Mouse (Mus musculus) thymus, postnatal 4 days (tissue): ENCODE results near the gene Oasl2.
"Not testable (repeated sequence)": the region's sequence is repeated elsewhere in the genome, so short reads cannot be mapped to it uniquely, and the experiment has no call there.

Source experiments
- DNase-seq: peaks from one replicate; pipeline ENCODE4 v3.0.0; 2021

Gene Oasl2

DNA sequence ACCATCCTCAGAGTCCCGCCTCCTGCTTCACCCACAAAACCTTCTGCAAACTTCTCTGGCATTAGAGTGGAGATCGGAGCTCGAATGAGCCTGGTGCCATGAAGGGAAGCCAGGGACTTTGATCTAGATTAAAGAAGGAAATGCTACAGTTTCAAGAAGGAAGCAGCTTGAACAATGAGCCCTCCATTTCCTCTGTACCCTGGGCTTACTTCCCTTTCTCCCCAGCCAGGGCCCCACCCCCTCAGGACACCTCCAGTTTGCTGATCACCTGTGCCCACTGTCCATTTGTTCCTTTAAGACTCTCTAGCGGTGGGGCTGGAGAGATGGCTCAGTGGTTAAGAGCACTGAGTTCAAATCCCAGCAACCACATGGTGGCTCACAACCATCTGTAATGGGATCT is 20.0 kb downstream of the Oasl2 start:
- no peak for DNase-seq

GRCm38 (mm10) chr5:114917357-114917756 is 20.6 kb downstream of the Oasl2 start:
- DNase-seq = not testable (repeated sequence)

GRCm38 (mm10) chr5:114921551-114922365 is 25.0 kb downstream of the Oasl2 start:
- DNase-seq = peak; percentile 71

DNA sequence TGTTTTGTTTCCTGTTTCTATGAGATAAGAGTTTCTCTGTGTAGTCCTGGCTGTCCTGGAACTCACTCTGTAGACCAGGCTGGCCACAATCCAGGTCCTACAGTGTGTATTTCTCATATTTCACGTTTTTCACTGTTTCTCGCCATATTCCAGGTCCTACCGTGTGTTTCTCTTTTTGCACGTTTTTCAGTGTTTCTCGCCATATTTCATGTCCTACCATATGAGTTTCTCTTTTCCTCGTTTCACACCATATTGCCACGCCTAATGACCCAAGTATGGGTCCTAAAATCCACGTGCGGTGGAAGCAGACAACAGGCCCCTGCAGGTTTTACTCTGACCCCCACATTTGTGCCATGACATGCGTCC is 25.6 kb downstream of the Oasl2 start:
- no peak for DNase-seq

- DNase-seq = peak; percentile 44
These were observed 26.3 kb downstream of the Oasl2 start, which contains the start of gene Oasl1 for GRCm38 (mm10) chr5:114922998-114923473. Oasl1 (plus strand) TSS chr5:114923240.

DNA sequence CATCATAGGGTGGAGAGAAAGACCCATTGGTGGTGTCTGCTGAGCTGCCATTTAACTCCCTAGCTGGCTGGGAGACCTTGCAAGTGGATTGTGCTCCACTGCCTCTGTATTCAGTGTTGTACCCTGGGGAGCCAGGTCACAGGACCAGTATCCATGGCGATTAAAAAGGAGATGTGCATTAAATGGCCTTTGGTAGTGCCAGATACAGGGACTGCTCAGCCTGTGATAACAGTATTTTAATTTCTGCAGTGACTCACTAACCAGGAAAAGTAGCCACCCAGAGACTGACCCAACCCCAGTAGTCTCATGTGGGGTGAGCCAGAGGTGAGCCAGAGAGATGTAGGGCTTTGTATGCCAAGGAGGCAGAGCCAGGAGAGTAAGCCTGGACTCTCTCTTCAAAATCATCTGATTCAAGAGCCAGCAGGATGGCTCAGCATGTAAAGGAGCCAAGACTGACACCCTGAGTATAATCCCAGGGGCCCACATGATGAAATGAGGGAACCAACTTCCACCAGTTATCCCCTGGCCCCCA is 29.5 kb downstream of the Oasl2 start:
- no peak for DNase-seq

GRCm38 (mm10) chr5:114926753-114927152 is 30.0 kb downstream of the Oasl2 start:
- no peak for DNase-seq

- DNase-seq = no peak
These were observed 34.9 kb downstream of the Oasl2 start for GRCm38 (mm10) chr5:114931626-114932025.

GRCm38 (mm10) chr5:114933206-114933605 is 36.5 kb downstream of the Oasl2 start:
- no peak for DNase-seq

- DNase-seq = no peak
These were observed 39.1 kb downstream of the Oasl2 start for GRCm38 (mm10) chr5:114935838-114936237.

DNA sequence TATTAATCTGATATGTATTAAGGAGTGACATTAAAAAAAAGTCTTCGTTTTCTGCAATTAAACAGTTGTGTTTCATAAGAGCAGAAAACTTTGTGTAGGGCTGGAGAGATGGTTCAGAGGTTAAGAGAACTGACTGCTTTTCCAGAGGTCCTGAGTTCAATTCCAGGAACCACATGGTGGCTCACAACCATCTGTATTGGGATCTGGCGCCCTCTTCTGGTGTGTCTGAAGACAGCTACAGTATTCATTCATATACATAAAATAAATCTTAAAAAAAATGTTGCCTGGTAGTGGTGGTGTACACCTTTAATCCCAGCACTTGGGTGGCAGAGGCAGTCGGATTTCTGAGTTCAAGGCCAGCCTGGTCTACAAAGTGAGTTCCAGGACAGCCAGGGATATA is 44.4 kb downstream of the Oasl2 start:
- peak; percentile 38 for DNase-seq

DNA sequence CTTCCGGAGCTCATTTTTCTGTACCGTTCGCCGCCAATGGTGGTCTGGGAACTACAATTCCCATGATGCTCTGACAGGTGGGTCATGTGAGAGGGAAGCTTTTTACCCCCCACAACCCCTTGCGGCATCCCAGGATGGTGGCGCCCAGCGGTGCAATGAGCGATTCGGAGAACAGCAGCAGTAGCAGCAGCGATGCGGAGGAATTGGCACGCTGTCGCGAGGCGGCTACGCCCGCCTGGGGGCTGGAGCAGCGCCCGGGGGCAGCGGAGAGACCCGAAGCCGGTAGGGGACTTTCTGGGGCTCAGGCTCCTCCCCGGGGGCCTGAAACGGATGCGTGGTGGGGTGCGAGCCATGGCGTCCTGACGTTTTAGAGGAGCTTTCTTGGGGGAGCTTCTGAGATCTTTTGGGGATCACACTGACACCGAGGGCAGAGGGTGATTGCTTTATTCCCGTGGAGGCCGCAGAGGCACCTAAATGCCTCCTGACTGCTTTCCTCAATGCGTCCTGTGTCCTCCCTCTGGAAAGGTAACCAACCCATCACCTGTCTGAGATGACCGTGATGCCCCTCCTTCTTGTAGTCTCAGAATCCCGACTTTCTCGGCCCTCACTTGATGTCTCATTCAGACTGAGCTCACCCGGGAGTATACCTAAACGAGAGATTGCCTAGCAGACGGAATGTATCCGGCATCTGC is 45.5 kb downstream of the Oasl2 start, which contains the start of gene 2210016L21Rik:
Gene 2210016L21Rik (plus strand): TSS at position 85 of the 692 bp plus-strand sequence.
- peak; percentile 85 for DNase-seq

- no peak for DNase-seq
These were observed 46.0 kb downstream of the Oasl2 start for GRCm38 (mm10) chr5:114942766-114943130.

GRCm38 (mm10) chr5:114945072-114945471 is 48.3 kb downstream of the Oasl2 start:
- DNase-seq = no peak

DNA sequence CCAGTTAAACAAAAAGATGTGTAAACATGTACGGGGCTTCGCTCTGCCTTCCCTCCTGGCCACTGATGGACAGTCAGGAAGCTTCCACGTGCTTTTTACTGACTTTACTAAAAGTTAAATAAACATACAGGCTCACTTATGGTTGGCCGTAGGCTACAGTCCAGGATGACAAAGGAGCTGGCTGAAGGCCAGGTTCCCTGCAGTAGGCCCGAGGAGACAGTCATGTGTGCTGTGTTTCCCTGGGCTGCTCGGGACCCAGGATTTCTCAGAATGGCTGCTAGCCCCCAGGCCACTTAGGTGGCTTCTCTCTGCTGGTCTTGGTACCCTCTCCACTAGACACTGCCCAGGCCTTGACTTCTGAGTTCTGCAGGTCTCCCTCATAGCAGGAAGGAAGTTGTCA is 52.2 kb downstream of the Oasl2 start:
- DNase-seq = no peak

- no peak for DNase-seq
These were observed 52.6 kb downstream of the Oasl2 start for GRCm38 (mm10) chr5:114949316-114949715.

DNA sequence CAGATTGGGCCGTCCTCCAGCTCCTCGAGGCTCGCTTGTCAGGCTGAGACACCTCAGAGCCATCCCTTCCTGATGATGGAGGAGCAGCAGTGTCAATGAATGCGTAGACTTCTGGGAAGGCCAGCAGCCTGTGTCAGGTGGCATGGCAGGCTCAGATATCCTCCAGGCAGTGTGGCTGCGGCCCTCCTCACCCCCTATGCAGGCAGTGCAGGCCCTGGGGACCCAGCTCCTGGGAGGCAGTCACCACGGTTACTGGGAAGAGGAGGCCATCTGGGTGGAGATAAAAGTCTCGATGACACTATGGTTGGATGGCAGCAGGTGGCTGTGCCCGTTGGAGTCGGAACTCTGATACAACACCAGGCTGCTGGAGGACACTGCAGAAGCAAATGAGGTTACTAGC is 53.1 kb downstream of the Oasl2 start:
- no peak for DNase-seq

GRCm38 (mm10) chr5:114950669-114951068 is 53.9 kb downstream of the Oasl2 start:
- no peak for DNase-seq

GRCm38 (mm10) chr5:114951279-114951880 is 54.6 kb downstream of the Oasl2 start:
- DNase-seq = no peak

DNA sequence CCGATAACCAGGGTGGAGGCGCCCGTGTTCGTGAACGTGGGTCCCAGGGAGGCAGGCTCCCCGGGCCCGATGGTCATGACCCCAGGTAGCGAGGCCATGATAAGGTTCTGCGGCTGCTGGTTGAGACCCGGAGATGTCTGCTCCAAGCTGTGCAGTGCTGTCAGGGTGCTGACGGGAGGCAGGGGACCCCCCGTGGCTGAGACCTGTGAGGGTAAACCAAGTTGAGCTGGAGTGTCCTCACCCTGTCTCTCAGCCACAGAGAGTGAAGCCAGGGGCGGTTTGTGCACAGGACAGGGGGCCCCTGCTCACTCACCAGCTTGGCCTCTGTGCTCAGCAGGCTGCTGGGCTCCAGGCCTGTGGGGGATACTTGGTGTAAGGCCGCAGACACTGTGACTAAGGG is 56.6 kb downstream of the Oasl2 start:
- DNase-seq = no peak

- no peak for DNase-seq
These were observed 61.3 kb downstream of the Oasl2 start for GRCm38 (mm10) chr5:114958069-114958468.
